Mouse (Mus musculus): ENCODE results near the gene Aes. TPM values are rescaled to one million over a fixed set of nuclear protein-coding genes. Genes with fewer than 3 reads are reported as not detected.

The Aes gene
- polyA plus RNA-seq, 1 experiment from 2014 or later: 884 TPM

DNA sequence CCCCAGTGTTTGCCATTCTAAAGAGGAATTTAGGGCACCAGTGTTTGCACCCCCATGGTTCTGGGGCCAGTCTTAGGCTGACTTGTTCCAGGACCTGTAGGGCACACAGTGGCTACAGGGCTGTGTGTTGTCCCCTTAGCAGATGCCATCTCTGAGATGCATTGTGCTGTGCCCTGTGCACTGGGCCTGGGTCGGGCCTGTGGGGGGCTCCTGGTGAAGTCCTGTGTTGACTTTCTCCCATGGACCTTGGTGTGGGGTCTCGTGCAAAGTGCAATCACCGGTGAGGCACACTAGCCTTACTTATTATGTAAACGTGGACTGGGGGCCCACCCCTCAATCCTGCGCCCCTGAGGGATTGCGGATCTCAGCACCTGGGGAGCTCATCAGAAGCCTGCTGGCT is 3.1 kb downstream of the Aes start:
- Histone ChIP-seq H3K9me3 (no peaks in the 10 kb centered on the region), H3K4me1 (replicated peaks) (peaks cover 52% of the 10 kb centered on the region), H3K4me2 (no peak overlapping the region), H3K27ac (replicated peaks) (no peak overlapping the region), H3K36me3 (peaks cover 11% of the 10 kb centered on the region), H3K9ac (no peak overlapping the region), H3K4me3 (no peak overlapping the region), H3K27me3 (peaks cover 20% of the 10 kb centered on the region)
- WGBS: 83% methylated on average over 6 of the region's 6 CpGs
- no peak for ATAC-seq (ENCODE audit: low FRiP score, low read depth)

DNA sequence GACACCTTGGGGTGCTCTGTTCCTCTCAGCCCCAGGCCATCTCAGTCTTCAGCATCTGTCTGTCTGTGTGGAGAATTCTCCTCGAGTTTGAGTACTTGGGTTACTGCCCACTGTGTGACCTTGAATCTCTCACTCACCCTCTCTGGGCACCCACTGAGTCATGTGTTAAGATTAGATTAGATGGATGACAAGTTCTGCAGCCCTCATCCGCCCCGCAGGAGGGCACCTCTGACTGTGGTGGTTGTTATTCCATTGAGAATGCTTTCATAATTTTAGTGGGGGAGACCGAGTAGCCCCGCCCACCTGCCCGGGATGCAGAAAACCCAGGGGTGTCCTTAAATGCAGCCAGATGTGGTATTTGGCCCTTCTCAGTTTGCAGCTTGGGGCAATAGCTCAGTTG is 4.2 kb downstream of the Aes start:
- H3K36me3 ChIP-seq: peaks cover 11% of the 10 kb centered on the region
- no peak for ATAC-seq (ENCODE audit: low FRiP score, low read depth)
- no peaks in the 10 kb centered on the region for H3K9me3 ChIP-seq
- 54% methylated on average over 6 of the region's 6 CpGs for WGBS
- 0 out of 2 replicates have a peak overlapping the region, but pooled peaks have one; percentile 43 for H3K4me2 ChIP-seq
- peaks cover 55% of the 10 kb centered on the region for H3K4me1 ChIP-seq (replicated peaks)
- H3K27ac ChIP-seq (replicated peaks): no peak overlapping the region
- no peak overlapping the region for H3K9ac ChIP-seq
- H3K27me3 ChIP-seq: peaks cover 20% of the 10 kb centered on the region
- no peak overlapping the region for H3K4me3 ChIP-seq

DNA sequence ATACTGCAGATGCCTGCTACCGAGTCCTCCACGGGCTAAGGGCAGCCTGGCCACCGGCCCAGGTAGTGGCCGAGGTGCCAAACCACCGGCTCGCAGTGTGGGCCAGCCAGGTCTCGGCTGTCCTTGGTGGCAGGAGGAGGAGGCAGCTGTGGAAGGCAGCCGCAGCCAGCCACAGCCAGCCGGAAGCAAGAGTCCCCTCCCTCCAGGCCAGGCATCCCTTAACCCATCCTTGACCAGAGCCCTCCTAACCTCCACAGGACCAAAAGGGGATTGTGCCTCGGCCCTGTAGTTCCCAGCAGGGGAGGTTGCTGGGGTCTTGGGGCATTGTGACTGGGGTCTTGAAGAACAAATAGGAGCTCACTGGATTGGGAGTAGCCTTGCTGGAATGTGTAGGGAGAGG is 4.9 kb downstream of the Aes start:
- 3% methylated on average over 10 of the region's 10 CpGs for WGBS
- H3K4me3 ChIP-seq: peak overlapping the region; percentile 21
- ATAC-seq (ENCODE audit: low FRiP score, low read depth): no peak
- peaks cover 55% of the 10 kb centered on the region for H3K4me1 ChIP-seq (replicated peaks)
- no peaks in the 10 kb centered on the region for H3K9me3 ChIP-seq
- peaks cover 11% of the 10 kb centered on the region for H3K36me3 ChIP-seq
- H3K27me3 ChIP-seq: peaks cover 20% of the 10 kb centered on the region
- peak overlapping the region; percentile 15; the same call in 1 of the 2 replicates for H3K9ac ChIP-seq
- H3K27ac ChIP-seq (replicated peaks): no peak overlapping the region
- H3K4me2 ChIP-seq: peak overlapping the region; percentile 43

DNA sequence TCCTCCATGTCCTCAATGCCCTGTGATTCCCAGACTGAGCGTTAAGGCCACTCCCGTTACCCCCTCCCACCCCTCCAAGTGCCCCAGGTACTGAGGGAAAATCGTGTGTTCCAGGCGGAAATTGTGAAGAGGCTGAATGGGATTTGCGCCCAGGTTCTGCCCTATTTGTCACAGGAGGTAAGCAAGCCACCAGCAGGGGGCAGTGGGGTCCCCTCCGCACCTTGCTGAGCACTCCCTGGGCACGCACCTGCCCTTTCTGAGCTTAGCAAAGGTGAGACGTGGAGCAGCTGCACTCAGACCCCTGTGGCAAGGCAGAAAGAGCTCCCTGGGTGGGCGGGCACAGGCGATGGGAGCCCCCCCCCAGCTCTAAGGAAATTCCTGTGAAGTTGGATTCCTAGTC is 5.4 kb downstream of the Aes start:
- H3K4me2 ChIP-seq: no peak overlapping the region
- H3K27me3 ChIP-seq: peaks cover 20% of the 10 kb centered on the region
- no peak overlapping the region for H3K9ac ChIP-seq
- H3K36me3 ChIP-seq: peaks cover 11% of the 10 kb centered on the region
- WGBS: 19% methylated on average over 9 of the region's 10 CpGs
- H3K4me1 ChIP-seq (replicated peaks): peaks cover 60% of the 10 kb centered on the region
- no peak for ATAC-seq (ENCODE audit: low FRiP score, low read depth)
- no peak overlapping the region for H3K27ac ChIP-seq (replicated peaks)
- no peak overlapping the region for H3K4me3 ChIP-seq
- no peaks in the 10 kb centered on the region for H3K9me3 ChIP-seq

DNA sequence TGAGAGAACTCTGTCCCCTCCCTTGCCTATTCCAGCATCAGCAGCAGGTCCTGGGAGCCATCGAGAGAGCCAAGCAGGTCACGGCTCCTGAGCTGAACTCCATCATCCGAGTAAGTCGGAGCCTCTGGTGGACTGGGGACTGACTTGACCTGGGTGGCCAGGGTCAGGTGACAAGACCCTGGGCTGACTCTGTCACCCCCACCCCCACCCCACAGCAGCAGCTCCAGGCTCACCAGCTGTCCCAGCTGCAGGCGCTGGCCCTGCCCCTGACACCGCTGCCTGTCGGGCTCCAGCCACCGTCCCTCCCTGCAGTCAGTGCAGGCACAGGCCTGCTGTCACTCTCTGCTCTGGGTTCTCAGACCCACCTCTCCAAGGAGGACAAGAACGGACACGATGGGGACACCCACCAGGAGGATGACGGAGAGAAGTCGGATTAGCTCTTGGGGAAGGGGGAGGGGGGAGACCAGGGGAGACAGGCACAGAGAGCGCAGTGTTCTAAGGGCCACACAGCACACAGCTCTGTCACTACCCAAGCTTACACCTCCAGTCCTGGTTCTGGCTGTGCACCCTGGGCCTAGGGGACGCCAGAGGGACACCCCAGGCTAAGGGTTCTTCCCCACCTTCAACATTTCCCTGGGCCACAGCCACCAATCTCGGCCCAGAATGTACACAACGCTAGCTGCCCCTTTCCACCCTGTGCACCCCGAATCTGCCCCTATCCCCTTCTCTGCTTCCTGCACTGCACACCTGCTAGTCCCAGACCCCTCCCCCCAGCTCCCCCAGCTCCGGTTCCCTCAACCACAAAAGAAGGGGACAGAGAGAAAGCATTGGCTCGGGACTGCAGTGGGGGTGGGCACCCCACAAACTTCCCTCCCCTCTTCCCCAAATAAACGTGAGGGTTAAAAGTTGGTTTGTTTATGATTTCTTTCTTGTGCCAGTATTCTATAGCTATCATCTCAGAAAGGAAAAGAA is 6.3 kb downstream of the Aes start:
- H3K27ac ChIP-seq (replicated peaks): no peak overlapping the region
- no peak for ATAC-seq (ENCODE audit: low FRiP score, low read depth)
- no peak overlapping the region for H3K4me3 ChIP-seq
- H3K4me2 ChIP-seq: no peak overlapping the region
- H3K27me3 ChIP-seq: peaks cover 20% of the 10 kb centered on the region
- H3K36me3 ChIP-seq: peaks cover 11% of the 10 kb centered on the region
- WGBS: 31% methylated on average over 20 of the region's 20 CpGs
- H3K4me1 ChIP-seq (replicated peaks): peaks cover 64% of the 10 kb centered on the region
- no peaks in the 10 kb centered on the region for H3K9me3 ChIP-seq
- H3K9ac ChIP-seq: no peak overlapping the region

DNA sequence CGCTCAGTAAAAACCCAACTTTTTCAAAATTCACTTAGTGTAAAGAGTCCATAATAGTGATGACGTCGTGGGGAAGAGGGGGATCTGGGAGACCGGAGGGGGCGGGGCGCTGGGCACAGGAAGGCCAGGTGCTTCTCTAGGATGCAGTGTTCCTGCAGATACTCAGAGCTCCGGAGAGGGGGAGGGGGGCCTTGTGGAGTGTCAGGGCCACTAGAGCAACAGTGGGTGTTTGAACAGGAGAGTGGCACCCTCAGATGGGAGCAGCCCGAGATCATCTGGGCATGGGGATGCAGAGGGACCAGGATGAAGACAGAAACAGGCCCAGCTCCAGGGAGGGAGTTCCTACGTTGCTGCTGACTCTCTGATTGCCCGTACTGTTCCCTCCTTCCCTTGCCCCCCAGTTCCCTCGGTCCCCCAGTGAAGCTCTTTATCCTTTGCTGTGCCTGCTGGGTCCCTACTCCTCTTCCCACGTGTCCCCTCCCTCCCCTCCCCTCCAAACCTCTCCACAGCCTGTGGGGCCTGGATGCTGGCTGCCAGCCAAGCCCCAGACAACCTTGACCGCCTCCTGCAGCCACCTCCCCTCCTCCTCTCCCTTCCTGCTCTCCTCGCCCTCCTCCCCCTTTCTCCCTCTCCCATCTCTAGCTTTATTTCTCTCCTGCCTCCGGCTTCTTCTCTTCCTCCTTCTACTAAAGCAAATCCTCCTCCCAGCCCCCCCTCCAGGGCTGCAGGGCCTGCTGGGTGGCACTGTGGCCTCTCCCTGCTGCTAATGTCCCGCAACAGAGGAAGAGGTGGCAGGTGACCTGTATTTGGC is 9.3 kb downstream of the Aes start:
- Histone ChIP-seq H3K36me3 (peaks cover 11% of the 10 kb centered on the region), H3K27ac (replicated peaks) (peak overlapping the region; percentile 43; the same call in 1 of the 2 replicates), H3K9me3 (no peaks in the 10 kb centered on the region), H3K4me1 (replicated peaks) (peaks cover 59% of the 10 kb centered on the region), H3K4me3 (no peak overlapping the region), H3K9ac (no peak overlapping the region), H3K27me3 (peaks cover 27% of the 10 kb centered on the region), H3K4me2 (peak overlapping the region; percentile 22)
- no peak for ATAC-seq (ENCODE audit: low FRiP score, low read depth)
- WGBS: 12% methylated on average over 16 of the region's 16 CpGs

DNA sequence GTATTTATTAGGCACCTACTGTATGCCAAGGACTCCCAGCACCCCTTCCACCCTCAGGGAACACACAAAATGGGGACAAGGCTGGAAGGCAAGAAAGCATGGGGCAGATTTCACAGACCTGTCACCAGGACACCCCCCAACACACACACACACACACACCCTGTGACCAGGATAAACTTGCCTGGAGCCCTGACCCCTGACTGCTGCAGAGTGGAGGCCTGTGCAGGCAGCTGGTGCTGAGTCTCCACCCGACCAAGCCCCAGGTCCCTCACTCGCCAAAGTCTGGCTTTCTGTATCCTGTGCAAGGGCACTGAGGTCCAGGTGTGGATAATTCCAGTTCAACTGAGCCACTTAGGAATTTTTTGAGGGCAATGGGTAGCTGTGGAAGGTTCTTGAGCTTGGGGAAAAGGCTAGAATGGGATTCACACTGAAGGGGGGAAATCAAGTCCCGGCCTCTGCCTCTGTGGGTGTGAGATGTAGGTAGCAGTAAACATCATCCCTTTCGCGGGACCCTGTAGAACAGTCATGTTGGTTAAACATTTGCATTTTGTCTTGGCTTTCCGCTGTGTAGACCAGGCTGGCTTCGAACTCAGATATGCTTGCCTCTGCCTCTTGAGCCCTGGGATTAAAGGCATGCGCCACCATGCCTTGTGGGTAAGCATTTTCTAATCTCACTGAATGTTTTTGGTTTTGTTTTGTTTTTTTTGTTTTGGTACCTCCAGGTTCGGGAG is 10.4 kb downstream of the Aes start:
- Histone ChIP-seq H3K4me1 (replicated peaks) (peaks cover 55% of the 10 kb centered on the region), H3K4me2 (no peak overlapping the region), H3K9me3 (no peaks in the 10 kb centered on the region), H3K4me3 (no peak overlapping the region), H3K27me3 (peaks cover 37% of the 10 kb centered on the region), H3K27ac (replicated peaks) (peak overlapping the region; percentile 82), H3K9ac (no peak overlapping the region), H3K36me3 (peaks cover 11% of the 10 kb centered on the region)
- no peak for ATAC-seq (ENCODE audit: low FRiP score, low read depth)
- WGBS: 46% methylated on average over 9 of the region's 9 CpGs

DNA sequence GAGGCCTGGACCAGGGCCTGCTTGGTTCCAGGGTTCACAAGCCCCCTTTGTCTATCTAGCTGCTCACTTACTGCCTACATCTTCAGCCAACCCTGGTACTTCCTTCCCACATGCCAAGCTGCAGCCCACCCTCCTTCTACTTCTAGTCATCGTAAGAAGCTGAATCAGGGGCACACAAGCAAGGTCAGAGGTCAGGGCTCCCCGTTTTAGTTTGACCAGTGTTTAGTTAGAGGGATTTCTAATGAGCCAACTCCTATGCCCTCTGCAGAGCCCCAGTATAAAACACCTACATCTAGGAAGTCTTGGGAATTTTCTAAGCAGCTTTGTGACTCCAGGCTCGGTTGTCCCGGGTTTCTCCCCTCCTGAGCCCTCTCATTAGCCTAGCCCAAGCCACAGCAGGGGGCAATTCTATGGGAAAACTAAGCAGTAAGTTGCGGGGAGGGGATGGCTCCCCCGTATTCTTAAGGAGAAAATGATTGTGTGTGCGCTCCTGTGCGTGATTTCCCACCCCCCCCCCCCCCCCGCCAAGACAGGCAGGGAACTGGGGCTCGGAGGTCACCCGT is 11.0 kb downstream of the Aes start:
- Histone ChIP-seq H3K9ac (no peak overlapping the region), H3K4me2 (peak overlapping the region; percentile 84), H3K27ac (replicated peaks) (peak overlapping the region; percentile 82), H3K4me3 (peak overlapping the region; percentile 45), H3K27me3 (peaks cover 35% of the 10 kb centered on the region), H3K4me1 (replicated peaks) (peaks cover 59% of the 10 kb centered on the region), H3K9me3 (no peaks in the 10 kb centered on the region), H3K36me3 (peaks cover 10% of the 10 kb centered on the region)
- ATAC-seq (ENCODE audit: low FRiP score, low read depth): peak; percentile 1; the same call in 1 of the 2 replicates
- WGBS: under 1% methylated on average over 8 of the region's 11 CpGs

DNA sequence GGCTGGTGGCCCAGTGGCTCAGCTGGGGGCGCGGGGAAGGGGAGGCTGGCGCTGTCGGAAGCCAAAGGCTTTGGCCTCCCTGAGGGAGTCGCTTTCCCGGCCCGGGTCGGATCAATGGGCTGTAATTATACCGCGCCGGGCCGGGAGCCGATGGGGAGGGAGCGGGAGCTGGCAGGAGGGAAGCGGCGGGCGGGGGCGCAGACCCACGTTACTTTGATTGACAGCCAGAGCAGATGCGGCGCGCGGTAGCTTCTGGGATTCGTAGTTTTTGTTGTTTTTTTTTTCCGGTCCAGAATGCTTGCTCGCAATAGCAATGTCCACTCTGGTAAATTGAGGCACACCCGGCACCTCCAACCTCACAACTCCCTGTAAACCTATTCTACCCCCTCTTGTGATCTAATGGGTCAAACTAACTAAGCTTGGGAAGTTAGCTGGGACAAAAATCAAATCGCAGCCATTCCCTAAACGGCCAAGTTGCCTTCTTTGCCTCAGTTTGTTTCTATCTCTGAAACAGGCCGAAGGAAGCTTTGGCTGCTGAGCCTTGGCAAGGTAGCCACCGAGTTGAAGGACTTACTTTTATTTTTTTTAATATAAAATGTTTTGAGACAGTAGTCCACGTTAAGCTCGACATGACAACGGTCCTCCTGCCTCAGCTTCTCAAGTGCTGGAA is 11.7 kb downstream of the Aes start:
- H3K27ac ChIP-seq (replicated peaks): peak overlapping the region; percentile 82
- H3K9me3 ChIP-seq: no peaks in the 10 kb centered on the region
- H3K4me3 ChIP-seq: peak overlapping the region; percentile 45
- H3K36me3 ChIP-seq: peaks cover 4% of the 10 kb centered on the region
- ATAC-seq (ENCODE audit: low FRiP score, low read depth): peak; percentile 55
- H3K4me2 ChIP-seq: peak overlapping the region; percentile 84
- 0% methylated on average over 34 of the region's 34 CpGs for WGBS
- H3K9ac ChIP-seq: no peak overlapping the region; the same call in 1 of the 2 replicates
- H3K4me1 ChIP-seq (replicated peaks): peaks cover 65% of the 10 kb centered on the region
- peaks cover 32% of the 10 kb centered on the region for H3K27me3 ChIP-seq

DNA sequence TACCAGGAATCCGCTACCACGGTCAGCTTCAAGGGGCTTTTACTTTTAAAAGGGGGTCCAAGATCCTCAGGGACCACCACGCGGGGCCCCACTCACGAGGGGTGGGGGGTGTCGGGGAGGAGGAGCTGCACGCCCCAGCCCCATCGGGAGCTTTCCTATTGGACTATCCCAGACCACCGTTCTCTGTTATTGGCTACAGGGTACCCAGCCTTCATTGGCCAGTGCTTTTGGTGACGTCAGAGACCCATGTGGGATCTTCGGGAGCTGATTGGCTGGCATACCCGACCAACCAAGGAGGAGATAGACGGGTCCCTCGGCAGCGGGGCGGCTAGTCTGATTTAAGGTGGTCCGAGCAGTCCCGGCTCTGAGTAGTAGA is 12.2 kb downstream of the Aes start:
- ATAC-seq (ENCODE audit: low FRiP score, low read depth): peak; percentile 93
- Histone ChIP-seq H3K27ac (replicated peaks) (peak overlapping the region; percentile 82), H3K4me2 (peak overlapping the region; percentile 84), H3K9ac (no peak overlapping the region; the same call in 1 of the 2 replicates), H3K36me3 (no peaks in the 10 kb centered on the region), H3K4me1 (replicated peaks) (peaks cover 70% of the 10 kb centered on the region), H3K27me3 (peaks cover 34% of the 10 kb centered on the region), H3K4me3 (peak overlapping the region; percentile 45), H3K9me3 (no peaks in the 10 kb centered on the region)
- WGBS: under 1% methylated on average over 18 of the region's 18 CpGs

Measured in hindbrain, embryonic 15.5 days (tissue).